Mouse (Mus musculus): ENCODE data around the gene Olfr827.

The Olfr827 gene

GRCm38 (mm10) chr10:130214303-130214702, at the start of gene Olfr827:
Gene Olfr827 (minus strand): TSS chr10:130214403.
- no peak for DNase-seq (ENCODE audit: low read depth, low spot score)

DNA sequence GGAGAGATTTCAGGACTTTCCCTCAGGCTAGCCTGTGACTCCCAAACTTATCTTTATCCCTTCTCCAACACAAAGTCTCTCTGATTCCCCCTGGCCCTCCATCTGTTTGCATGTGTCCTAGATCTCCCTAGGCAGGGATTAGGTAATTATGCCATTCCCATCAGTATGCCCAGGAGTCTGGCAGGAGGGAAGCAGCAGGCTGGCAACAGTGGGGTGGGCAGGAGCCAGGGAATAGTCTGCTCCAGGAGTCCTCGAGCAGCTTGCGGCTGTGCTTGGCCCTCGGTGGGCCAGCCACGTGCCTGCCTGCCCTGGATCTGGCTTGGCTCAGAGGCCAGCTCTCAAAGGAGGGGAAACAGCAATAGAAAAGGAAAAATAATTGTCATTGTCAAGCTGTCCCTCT, 49.0 kb upstream of the Olfr827 start:
- no peak for DNase-seq (ENCODE audit: low read depth, low spot score)

DNA sequence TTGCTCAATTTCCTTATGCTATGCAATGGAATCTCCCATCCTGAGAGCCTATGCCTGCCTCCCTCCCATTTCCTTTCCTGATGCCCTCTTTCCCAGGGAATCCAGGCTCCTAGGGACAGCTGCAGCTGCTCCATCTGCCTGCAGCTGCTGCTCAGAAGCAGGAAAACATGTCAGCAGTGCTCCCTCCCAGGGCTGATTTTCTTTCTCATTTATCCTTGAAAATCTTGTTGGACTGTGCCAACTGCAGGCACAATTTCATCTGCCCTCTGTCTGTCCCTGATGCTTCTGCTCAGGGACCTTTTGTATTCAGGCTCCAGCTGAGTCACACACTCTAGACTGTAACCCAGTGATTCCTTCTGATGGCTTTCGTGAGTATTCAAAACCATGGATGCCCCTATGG, 45.3 kb upstream of the Olfr827 start:
- no peak for DNase-seq (ENCODE audit: low read depth, low spot score)

DNA sequence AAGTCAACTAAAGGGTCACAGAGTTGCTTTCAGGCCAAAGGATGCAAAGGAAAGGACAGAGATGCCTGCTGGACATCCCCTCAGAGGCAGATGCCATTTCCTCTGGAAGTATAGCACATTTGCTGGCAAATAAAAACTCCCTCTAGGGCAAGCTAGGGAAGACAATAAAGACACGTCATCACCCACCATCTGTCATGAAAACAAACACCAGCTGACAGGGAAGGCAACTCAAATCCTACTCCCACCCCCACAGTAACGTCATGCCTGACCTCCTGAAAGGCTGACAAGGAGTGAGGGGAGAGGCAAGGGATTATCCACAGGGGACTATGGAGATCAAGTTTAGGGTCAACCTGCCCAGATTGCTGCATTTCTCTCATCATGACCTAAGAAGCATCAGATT, 30.1 kb upstream of the Olfr827 start:
- DNase-seq (ENCODE audit: low read depth, low spot score), result no peak

DNA sequence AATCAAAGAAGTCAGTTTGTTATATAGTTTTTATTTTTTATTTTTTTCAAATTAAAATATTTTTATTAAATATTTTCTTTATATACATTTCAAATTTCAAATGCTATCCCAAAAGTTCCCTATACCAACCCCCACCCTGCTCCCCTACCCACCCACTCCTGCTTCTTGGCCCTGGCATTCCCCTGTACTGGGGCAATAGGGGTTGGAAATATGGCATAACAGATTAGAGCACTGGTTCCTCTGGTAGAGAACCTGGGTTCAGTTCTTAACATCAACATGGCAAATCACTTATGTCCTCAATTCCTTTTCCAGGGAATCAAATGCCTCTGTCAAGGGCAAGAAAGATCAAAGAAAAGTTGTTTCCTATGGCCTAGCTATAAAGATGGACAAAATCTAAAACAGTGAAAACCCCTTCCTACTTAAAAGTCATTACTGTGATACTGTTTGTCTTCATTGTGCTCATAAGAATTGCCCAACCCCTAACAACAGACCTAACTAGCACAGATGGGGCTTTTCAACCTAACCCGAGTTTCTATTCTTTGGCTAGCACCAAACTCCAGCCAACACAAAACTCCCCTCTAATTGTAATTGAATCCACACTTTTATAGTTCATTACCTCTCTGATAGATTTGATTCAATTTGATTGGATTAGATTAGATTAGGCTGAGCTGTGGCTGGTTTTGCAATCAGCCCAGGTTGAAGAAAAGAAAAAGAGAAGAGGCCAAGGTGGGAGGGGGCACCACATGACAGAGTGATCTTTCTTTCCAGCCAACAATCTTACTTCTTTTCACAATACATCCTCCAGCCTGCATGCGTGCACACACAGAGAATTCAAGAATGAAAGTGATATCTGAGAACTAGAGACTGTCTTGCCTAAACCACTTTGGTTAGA, 24.4 kb upstream of the Olfr827 start:
- DNase-seq (ENCODE audit: low read depth, low spot score), result no peak

- no peak for DNase-seq (ENCODE audit: low read depth, low spot score)
Observed at GRCm38 (mm10) chr10:130234576-130234975, 20.4 kb upstream of the Olfr827 start.

DNA sequence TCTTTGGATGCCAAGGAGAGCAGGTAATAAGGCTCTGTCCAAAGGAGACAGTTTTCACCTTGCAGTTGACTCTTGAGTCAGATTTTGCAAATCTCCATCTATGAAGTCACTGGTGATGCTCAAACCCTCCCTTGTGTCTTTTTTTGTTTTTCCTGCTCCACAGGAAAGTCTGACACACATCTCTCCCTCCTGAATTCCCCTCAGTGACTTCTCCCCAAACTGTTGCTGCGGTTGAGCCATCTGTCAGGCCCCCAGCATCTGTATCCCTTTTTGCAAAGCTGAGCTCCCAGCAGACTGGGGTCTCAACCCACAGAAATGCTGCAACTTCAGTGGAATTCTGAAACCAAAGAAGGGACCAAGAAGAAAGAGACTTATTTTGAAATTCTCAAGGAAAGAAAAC, 17.9 kb upstream of the Olfr827 start:
- no peak for DNase-seq (ENCODE audit: low read depth, low spot score)

GRCm38 (mm10) chr10:130229584-130229983, 15.4 kb upstream of the Olfr827 start:
- peak; percentile 62 for DNase-seq (ENCODE audit: low read depth, low spot score)

- peak; percentile 59 for DNase-seq (ENCODE audit: low read depth, low spot score)
Observed at GRCm38 (mm10) chr10:130228246-130228645, 14.0 kb upstream of the Olfr827 start.

- DNase-seq (ENCODE audit: low read depth, low spot score), result no peak
Observed at GRCm38 (mm10) chr10:130225034-130225433, 10.8 kb upstream of the Olfr827 start.

DNA sequence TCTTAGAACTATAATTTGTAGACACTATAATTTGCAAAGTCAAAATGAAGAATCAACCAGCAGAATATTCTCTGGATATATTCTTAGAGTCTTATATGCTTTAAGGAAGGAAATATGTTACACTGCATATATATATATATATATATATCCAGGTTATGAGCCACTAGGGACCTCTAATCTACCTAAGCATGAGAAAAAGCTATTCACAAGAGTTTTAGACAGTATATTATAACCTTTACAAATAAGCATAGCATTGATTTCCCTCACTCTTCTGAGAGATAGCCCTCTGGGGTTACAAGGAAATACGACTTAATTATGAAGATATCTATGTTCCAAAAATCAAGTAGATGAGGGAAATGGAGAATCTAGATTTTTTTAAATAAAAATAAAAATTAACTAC, 30.1 kb downstream of the Olfr827 start, which contains the start of gene Olfr826:
Gene Olfr826 (minus strand): TSS at position 101 of the 400 bp plus-strand sequence.
- DNase-seq (ENCODE audit: low read depth, low spot score), result no peak

DNA sequence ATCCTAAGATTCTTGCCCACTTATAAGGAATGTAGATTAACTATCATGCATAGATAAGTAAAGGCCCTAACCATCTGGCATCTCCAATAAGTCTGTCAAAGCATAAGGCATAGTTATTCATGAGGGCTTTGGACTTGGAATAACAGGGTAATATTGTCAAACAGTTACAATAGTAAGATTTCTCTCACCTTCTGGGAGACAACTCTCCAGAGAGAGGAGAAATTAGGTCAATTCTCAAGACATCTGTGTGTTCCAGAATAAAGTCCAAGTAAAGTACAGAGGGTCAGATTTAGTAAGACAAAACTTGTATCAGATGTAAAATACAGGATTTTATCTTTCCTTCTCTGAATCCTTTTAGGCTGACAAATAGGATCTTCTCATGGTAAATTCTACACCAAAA, 47.5 kb downstream of the Olfr827 start, which contains the start of gene Olfr825:
Gene Olfr825 (minus strand): TSS at position 101 of the 400 bp plus-strand sequence.
- no peak for DNase-seq (ENCODE audit: low read depth, low spot score)

DNA sequence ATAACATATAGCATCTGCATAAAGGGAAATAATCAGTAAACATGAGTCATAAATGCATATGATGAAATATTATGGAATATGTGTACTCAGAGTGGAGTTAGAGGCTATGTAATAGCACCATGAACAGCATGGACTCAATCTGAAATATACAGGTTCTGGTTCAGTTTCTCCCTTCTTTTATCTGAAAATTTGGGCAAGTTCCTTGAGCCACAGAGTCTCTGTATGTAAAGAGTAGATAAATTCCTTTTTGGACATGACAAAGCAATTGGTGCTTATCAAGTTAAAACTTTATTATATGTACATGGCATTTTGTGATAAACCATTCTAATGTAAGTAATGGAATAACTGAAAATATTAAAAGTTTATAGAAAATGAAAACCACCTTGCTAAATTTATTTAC, 49.0 kb downstream of the Olfr827 start:
- DNase-seq (ENCODE audit: low read depth, low spot score), result no peak

Data from R1 (cell line).